Comparison of ENCODE assay signal across 8 mouse cellular contexts in genomic region chr1:64087657-64088603, GRCm38 (mm10). TPM values are rescaled to one million over a fixed set of nuclear protein-coding genes. Genes with fewer than 3 reads are reported as not detected.
A peak's percentile ranks its signal among the peaks of the same experiment; 100 is the strongest.
DNase-seq lines count a peak whose midpoint lies in the region; ATAC-seq and TF ChIP-seq lines count a peak whose summit lies in the region.

No protein-coding gene starts in this region.

- H3K9me3 ChIP-seq in intestine, embryonic 15.5 days, result no peaks in the 10 kb centered on the region

- H3K4me2 ChIP-seq in intestine, embryonic 15.5 days (replicated peaks), result peak overlapping the region; percentile 43

- H3K4me1 ChIP-seq in intestine, embryonic 15.5 days (replicated peaks), result peaks cover 18% of the 10 kb centered on the region
- H3K4me1 ChIP-seq in olfactory bulb, adult 2 months (ENCODE audit: control insufficient read depth, insufficient read depth, low read length), result peaks cover 15% of the 10 kb centered on the region

- intact Hi-C loops in left cerebral cortex, postnatal 4 days (cut with DNase I), result no loop called here

- no peak for TF ChIP-seq POLR2A in olfactory bulb, adult 2 months (IDR thresholded peaks at IDR 0.05; ENCODE audit: insufficient read depth, low read depth, low read length)

- no peaks in the 10 kb centered on the region for H3K36me3 ChIP-seq in intestine, embryonic 15.5 days

- TF ChIP-seq CTCF in olfactory bulb, adult 2 months (IDR thresholded peaks at IDR 0.05; ENCODE audit: insufficient read depth, low read depth, low read length), result no peak

- H3K4me3 ChIP-seq in intestine, embryonic 15.5 days (replicated peaks), result no peak overlapping the region
- peak overlapping the region; percentile 15; the same call in 1 of the 2 replicates for H3K4me3 ChIP-seq in olfactory bulb, adult 2 months (ENCODE audit: insufficient read depth, low read depth, low read length)

- H3K27me3 ChIP-seq in intestine, embryonic 15.5 days (replicated peaks), result no peaks in the 10 kb centered on the region

- peak; percentile 85 for DNase-seq in left cerebral cortex, postnatal 4 days
- DNase-seq in left cerebral cortex, adult 18-20 months (ENCODE audit: low spot score in 2 of 2), result no peak
- peak; percentile 96 for DNase-seq in cerebellum, adult 9-10 months
- DNase-seq in heart, adult 18-20 months, result peak; percentile 74 to 90
- peak; percentile 75 to 85 for DNase-seq in lung, adult 18-20 months
- no peak for DNase-seq in ovary, postnatal 36 days (ENCODE audit: low spot score)

- H3K27ac ChIP-seq in intestine, embryonic 15.5 days, result 0 out of 2 replicates have a peak overlapping the region, but pooled peaks have one; percentile 62
- peak overlapping the region; percentile 27 for H3K27ac ChIP-seq in olfactory bulb, adult 2 months (ENCODE audit: insufficient read depth, low read depth, low read length)

- H3K9ac ChIP-seq in intestine, embryonic 15.5 days, result no peak overlapping the region

- 19% methylated on average over 17 of the region's 17 CpGs for WGBS in intestine, embryonic 15.5 days
- 14% methylated on average over 17 of the region's 17 CpGs for WGBS in olfactory bulb, adult 2 months

- ATAC-seq in intestine, embryonic 15.5 days, result peak; percentile 91

RNA-seq across cellular contexts. Expression of gene Klf7, which starts 34.2 kb away (rescaled TPM):
- 100 to 1,000 TPM; 153 to 161 TPM for total RNA-seq in left cerebral cortex, postnatal 4 days (2021)
- total RNA-seq in left cerebral cortex, adult 18-20 months (2021), result 10 to 100 TPM; 36.9 to 38.5 TPM
- total RNA-seq in heart, adult 18-20 months (2021), result 10 to 100 TPM; 14.5 to 18.4 TPM
- 24.8 and 27.3 TPM in 2 replicates for polyA plus RNA-seq in intestine, embryonic 15.5 days (2015; fragmentation: Nextera tagmentation; extraction: Ambion mirVana)
- 219 TPM in 1 of 2 replicates, not detected in the other for polyA plus RNA-seq in olfactory bulb, adult 2 months (2012; ENCODE audit: insufficient read depth, insufficient read length, low replicate concordance, missing spikeins)

Comparison
In these comparisons a context has a peak if more than half of its experiments do, and no peak if none do; other contexts are left out.
1. DNase-seq: peak in left cerebral cortex, postnatal 4 days (single experiment), cerebellum, adult 9-10 months (single experiment), heart, adult 18-20 months (2 of 2) and lung, adult 18-20 months (2 of 2); none in left cerebral cortex, adult 18-20 months (0 of 2) and ovary, postnatal 36 days (single experiment).